Mouse (Mus musculus) retina, adult 2 months (tissue): ENCODE results near the gene Vgll4.

Source experiments
- DNase-seq: peaks from one replicate; pipeline ENCODE4 v3.0.0-alpha.2; 2012; ENCODE audit warnings: low read depth, low spot score

The Vgll4 gene

DNA sequence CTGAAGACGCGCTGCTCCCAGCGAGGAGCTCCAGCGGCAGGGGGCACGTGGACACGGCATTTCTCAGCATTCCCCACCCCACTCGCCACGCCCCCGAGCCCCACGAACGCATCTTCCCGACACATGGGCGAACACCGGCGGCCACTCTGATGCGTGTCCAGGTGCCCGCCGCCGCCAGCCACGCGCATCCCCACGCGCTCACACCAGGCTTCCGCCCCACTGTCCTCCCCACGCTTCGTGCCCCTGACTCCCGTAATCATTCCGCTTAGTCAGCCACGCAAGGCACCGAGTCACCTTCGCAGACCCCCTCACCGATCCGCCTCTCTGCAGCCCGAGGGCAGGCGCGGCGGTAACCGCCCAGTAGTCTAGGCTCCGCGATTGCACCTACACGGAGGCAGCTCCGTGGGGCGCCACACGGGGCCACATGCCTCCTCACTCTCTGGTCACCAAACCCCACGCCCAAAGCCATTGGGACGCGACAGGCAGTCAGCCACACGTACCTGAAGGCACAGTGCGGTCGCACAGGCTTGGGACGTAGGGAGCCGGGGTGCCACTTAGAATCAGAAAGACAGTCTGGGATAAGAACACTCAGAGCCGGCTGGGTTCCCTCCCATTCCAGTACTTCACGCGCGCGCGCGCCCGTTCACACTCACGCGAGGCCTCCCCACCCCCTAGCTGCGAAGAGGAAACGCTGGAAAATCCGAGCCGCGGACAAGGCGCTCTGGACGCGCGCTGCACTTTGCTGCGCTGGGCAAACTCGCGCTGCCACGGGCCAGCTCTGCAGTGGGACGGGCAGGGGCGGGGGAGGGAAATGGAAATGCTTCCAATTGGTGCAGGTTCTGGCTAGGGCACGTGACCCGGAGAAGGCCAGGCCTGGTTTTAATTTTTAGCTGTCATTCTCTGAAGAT is at the start of gene Vgll4:
TSS of gene Vgll4 (minus strand) at position 782 of the 908 bp plus-strand sequence.
- no peak for DNase-seq

DNA sequence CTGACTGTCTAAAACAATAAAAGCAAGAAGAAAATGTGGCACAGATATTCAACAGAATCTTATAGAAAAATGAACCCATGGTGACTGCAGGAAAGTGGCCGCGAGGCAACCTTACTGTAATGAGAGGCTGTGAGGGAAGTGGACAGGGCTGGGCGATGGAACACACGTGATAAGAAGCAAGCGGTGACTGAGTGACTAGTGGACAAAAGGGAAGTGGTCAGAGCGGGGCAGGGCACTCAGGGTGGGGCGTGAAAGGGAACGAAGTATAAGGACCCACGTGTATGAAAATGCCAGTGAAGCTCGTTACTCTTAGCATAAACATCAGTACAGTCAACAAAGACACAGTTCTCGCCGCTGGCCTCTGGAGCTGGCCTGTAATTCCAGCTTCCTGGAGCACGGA is 45.7 kb upstream of the Vgll4 start:
- no peak for DNase-seq

DNA sequence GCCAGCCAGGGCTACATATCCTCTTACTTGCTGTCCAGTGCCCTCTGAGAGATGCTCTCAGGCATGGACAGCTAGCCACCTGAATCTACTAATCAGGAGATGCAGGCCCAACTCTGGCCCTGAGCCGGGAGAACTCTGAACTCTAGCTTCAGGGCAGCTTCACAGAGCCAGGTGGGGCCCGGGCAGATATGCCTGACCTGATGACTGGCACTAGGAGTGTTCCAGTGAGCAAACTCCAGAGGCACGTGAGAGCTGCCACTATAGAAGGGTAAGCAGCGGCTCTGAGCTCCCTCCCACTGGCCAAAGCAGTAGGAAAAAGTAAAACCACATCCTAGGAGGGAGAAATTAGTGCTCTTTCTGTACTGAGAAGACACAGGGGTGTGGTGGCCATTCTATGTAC is 43.8 kb upstream of the Vgll4 start:
- no peak for DNase-seq

DNA sequence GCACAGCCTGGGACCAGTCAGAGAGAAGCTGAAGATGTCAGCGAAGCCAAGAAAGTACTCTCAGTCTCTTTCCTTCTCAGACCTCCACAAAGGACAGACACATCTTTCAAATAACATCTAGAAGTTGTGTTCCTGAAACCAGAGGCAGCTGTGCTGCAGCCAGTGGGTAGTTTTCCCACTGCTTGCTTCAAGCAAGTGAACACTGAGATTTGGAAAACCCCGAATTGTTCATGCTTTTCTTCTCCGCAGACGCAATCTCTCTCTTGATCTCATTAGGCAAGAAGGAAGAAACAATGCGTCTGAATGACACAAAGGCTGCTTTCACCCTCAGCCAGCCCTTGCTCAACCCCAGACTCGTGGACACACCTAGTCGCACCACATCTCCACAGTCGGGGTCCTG is 42.0 kb upstream of the Vgll4 start:
- no peak for DNase-seq

DNA sequence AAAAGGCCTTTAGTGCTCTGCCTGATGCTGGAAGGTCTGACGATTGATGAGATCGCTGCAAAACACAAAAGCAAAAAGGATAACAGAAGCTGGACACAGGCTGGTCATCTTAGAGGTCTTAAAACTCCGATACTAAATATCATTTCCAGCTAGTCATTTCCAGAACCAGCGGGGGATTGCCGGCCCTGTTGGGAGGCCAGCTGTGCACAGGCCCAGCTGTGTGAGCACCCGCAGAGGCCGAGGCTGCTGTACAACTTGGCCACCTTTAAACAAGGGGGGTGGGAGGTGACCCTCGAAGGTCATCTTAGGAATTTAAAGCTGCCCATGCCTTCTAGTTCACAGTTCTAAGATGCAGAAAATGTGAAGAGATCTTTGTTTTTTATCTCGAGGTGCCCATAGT is 41.0 kb upstream of the Vgll4 start:
- no peak for DNase-seq

DNA sequence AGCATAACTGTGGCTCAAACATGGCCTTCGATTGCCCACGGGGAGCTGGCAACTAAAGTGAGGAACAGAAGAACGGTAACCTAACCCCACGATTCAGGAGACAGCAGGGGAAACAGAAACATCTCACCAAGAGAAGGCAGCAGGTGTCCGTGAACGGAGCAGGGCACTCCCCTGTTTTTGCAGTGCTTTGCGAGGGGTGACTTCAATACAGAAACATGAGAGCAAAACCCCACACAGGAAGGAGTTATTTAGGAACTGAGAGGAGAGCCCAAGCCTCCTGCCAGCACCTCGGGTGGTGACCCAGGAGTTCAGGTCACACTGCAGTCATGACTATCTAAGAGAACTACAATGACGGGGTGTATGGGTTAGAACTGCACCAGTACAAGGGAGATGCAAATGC is 40.5 kb upstream of the Vgll4 start:
- no peak for DNase-seq

DNA sequence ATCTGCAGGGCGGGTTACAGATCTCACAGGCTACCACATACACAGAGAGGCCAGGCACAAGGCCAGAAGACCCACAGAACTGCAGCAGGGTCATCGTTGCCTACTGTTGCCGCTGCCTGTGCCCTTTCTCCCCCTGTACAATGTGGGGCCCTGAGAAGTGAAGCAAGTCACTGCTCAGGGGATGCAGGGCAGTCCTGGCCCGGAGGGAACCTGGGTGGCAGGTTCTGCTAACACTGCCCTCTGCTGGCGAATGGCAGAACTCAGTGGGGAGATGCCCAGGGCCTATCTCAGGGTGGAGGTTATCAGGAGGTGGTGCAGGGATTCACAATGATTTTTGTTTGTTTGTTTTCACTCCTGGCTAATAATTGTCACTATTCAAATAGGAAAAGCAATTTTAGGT is 37.9 kb upstream of the Vgll4 start:
- peak; percentile 40 for DNase-seq

DNA sequence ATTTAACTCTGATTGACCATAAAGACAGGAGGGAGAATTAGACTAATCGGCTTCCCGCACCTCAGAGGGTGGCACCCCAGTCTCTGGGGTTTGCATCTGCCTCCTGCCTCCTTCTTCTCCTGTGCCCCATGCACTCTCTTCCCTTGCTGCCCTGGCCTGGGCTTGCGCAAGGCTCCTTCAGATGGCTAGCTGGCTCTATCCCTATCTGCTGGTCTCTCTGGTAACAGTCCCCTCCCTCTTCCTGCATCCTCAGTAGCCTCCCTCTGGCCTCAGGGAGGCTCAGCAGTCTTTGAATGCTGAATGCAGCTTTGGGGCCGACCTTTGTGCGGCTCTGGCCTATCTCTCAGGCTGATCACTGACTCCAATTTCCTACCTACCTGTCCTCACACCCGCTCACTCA is 37.2 kb upstream of the Vgll4 start:
- no peak for DNase-seq

DNA sequence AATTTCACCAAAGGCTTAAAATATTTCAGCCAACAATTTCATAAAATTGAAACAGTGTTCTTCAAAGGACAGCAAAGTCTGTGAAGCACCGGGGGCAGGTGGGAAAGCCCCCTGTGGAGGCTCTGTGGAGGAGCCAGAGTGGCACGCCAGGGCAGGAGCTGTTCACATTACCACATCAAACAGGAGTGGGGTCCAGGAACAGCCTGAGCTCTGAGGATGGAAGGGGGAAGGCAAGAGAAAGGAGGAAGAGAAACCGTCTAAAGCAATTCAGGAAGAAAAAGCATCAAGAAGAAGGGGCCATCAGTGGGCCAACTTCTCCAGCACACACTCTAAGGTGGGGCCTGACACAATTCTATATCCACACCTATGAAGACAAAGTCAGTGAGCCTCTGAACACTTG is 36.3 kb upstream of the Vgll4 start:
- DNase-seq: no peak

DNA sequence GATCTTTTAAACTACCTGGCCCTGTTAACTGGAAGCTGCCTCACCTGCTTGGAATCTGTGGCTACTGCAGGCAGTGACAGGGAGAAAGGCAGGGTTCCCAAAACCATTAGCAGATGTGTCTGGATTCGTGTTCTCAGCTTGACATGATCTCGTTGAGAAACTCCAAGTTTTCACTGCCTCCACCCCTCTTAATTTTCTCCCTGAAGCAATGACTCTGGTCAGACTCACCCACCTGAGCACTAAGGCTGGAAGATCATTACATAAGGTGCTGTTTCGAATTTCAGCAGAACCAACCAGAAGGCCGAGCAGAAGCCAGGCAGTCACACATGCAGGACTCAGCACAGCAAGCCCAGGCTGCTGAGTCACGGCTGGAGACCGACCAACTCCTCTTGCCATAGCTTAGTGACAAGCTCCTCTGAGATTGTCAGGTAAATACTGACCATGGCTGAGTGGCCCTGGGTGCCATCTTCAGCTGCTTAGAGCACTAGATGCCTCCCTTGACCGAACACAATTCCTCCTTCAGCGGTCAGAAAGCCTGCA is 35.6 kb upstream of the Vgll4 start:
- no peak for DNase-seq

DNA sequence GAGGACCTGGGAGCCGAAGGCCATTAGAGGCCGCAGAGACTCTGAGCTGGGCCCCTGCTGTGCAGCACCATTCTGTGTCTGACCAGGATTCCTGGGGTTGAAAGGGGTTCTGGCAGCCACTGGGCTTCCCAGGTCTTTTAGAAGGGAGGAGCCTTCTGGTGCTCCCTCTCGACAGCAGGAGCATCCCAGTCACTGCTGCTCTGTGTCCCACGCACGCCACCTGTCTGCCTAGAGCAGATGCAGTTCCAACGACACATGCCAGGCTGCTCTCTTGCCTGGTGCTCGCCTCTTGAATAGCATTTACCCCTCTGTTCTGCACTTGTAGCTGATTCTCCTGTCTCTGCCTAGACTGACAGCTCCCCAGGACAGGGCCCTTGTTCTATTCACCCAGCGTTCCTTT is 34.8 kb upstream of the Vgll4 start:
- no peak for DNase-seq

DNA sequence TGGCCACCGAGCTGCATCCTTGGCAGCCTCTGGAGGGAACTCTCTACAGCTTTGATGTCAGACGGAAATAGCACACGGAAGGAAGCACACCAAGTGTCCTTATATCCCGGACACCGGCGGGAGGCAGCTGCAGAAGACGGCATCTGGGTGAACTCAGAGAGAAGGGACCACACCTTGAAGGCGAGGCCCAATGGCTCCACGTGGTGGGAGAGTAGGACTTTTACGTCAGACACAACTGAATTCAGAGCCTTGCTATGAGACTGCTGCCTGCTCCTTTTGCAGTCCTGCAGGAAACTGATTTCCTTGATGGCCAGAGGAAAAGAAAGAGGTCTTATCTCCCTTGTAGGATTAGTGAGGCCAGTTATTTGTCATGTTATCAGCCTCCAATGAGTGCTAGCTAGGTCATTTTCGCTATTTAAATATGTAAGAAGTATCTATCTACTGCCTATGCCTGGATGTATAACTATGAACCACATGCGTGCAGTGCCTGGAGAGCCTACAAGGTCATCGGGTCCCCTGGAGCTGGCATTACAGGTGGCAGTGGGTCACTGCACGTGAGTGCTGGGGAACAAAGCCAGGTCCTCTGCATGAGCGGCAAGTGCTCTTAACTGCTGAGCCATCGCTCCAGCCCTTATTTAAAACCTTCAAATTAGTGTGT is 28.7 kb upstream of the Vgll4 start:
- no peak for DNase-seq

DNA sequence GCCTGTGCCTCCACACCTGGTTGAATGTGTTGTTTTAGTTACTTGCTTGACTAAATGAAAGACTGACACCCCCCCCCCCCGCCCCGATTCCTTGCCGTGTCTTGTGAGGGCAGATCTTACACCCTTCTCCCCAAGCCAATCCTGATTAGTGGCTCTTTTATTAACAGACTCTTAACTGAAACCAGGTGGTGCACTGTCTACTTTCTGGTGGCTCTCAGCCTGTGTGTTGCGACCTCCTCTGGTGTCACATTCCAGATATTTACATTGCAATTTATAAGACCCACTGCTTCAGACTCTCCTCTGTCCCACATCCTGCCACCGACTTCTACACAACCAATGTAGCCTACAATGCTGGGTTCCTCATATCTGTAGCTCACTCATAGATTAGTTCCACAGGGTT is 27.7 kb upstream of the Vgll4 start:
- no peak for DNase-seq

DNA sequence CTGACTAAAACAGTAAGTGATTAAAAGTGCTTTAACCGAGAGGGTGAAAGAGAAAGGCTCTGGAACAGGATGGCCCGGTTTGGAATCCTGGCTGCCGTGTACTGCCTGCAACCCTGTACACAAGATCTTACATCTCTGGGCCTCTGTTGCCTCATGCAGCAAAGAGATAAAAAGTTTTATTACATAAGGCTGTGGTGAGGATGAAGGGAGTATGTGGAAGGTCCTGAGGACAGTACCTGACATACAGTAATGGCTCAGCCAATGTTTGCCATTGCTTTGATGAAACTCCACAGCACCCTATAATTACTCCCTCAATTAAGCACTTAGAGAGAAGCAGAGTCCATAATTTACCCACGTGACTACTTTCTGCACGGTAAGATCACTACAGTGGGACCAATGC is 27.1 kb upstream of the Vgll4 start:
- DNase-seq: no peak

DNA sequence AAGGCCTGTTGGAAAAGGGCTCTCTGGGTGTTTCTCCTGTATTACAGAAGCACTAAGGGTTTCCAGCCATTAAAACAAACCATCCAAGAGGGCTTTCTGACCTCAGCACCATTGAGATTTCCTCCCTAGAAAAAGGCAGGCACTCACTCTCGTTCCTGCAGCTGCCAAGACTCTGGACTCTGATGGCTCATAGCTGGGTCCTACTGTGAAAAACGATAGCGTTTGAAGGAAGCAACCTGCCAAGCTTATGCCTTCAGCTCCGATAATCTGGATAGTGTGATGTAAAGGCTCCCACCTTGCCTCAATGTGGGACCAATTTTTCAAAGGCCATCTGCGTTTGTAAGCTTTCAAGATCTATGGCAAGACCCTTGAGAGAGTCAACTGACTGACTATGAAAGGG is 24.3 kb upstream of the Vgll4 start:
- no peak for DNase-seq

DNA sequence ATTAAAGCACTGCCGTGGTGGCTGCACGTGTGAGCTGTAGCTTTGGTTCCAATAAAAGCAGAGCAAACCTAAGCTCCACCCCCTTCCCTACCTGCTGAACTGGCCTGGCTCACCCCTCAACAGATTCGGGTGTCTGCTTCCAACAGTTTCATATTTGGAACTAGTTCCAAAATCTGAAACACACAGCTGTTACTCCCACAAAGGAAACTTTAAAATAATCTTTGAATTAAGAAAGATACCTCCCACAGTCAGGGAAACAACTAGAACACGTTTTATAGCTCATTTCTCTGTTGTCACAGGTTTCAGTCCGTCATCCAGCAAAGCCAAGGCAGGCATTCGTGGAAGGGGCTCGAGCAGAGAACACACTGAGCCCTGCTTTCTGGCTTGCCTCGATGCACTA is 23.9 kb upstream of the Vgll4 start:
- no peak for DNase-seq

DNA sequence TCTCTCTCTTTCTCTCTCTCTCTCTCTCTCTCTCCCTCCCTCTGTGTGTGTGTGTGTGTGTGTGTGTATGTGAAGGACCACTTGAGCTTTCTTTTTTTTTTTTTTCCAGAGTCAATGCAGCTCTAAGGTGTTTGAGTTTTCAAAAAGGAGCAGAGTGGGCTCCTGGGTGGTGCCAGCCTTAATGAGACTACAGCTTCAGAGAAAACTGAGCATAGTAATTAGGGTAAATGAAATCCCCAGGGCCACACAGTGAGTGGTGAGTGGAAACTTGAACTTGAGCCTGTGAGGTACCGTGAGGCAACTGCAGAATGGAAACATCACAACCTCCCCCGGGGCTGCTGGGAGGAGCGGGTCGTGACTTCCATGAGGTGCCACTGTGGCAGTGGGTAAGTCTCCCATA is 22.1 kb upstream of the Vgll4 start:
- DNase-seq: no peak

DNA sequence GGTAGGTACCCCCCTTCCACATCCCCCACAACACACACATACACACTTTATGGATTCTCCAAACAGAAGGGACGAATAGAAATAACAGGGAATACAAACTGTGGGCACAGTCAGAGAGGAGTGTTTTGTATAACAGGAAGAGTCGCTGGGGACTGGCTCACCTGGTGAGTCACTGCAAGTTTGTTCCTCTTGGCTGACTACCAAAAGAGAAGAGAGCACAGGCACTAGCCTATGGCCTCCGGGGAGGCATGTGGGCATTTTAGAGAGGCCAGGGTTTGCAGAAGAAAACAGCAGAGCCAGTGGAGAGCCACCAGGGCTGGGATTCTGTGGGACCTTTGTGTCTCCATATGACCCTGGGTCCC is 18.8 kb upstream of the Vgll4 start:
- DNase-seq: no peak

DNA sequence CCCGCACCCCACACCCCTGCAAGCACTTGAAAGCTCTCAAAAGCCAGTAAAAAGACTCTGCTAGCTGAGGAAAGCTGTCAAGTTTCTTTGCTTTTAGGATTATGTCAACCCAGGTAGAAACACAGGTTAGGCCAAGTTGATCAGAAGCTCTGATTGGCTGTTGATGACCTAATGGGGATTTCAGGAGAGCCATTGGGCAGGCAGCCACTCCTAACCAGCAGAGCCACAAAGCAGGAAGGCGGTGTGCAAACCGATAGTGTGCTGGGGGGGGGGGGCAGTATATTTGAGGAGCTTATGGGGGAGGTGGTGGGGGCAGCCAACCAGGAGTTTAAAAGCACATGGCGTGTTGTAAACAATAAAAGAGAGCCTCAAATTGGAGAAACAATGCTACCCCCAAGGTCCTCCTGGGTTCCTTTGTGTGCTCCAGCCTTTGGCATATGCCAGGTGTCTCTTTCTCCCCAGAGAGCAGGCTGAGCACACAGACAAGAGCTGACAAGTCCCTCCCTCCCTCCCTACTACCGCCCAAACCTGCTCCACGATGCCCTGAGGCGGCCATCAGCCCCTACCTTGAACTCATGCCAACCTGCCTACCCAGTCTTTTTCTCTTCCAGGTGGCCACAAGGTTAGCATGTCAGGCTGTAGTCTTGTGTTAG is 18.3 kb upstream of the Vgll4 start:
- no peak for DNase-seq

DNA sequence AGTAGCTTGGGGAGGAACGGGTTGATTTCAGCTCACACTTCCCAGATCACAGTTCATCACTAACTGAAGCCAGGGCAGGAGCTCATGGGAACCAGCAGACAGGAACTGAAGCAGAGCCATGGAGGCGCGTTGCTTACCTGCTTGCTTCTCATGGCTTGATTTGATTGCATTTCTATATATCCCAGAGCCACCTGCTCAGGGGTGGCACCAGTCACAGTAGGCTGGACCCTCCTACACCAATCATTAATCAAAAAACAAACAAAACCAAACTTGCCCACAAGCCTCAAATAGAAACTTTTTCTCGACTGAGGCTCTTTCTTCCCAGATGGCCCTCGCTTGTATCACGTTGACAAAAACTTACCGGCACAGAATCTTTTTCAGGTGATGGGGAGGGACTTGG is 12.9 kb upstream of the Vgll4 start:
- no peak for DNase-seq

DNA sequence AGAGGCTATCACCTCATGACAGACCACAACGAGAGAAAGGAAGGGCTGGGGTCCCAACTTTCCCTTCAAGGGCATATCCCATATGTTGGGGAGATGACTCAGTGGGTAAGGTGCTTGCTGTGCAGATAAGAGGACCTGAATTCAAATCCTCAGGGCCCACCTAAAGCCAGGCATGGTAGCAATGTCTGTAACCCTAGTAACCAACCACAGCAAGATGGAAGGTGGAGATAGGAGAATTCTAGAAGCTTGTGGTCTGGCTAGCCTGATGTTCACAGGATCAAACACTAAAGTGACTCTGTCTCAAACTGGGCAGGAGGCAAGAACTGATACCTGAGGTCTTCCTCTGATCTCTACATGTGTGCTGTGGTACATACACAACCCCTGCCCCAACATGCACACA is 9.9 kb upstream of the Vgll4 start:
- DNase-seq: no peak

DNA sequence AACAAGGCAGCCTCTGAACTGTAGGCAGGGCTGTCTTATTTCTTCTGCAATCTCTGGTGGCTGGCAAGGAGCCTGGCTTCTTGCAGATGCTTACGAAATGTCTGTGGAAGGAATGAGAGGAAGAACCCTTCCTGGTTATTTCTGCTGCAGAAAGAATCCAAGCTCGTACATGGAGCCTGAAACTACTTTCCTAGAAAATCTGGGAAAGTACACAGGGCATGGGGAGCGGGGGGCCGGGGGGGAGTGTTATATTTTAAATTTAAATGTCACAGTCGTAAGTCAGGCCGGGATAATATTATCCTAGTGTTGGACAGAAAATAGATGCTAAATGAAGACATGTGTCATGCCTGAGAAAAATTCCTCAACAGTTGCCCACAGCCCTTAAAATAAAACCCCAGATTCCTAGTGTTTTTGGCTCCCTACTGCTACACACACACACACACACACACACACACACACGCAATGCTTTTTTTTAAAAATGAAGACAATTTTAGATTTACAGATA is 7.2 kb upstream of the Vgll4 start:
- DNase-seq: no peak
